Mouse (Mus musculus) thymus, adult 2 months (tissue): ENCODE results near the gene Ell. TPM values are rescaled to one million over a fixed set of nuclear protein-coding genes. Genes with fewer than 3 reads are reported as not detected.

Experiments
- DNase-seq: peaks from one replicate; pipeline ENCODE4 v3.0.0; 2021
- H3K27ac ChIP-seq: fragments of 200-500 bp; 2 replicates; pipeline ENCODE4 v1.5.1; 2012; ENCODE audit warnings: low read length, control low read depth; ENCODE audit not compliant: control insufficient read depth, insufficient read depth
- H3K27me3 ChIP-seq: fragments of 200-500 bp; 2 replicates; pipeline ENCODE4 v1.6.1; 2012; ENCODE audit warnings: mild to moderate bottlenecking, low read length, moderate library complexity, mixed read lengths; ENCODE audit not compliant: control insufficient read depth, insufficient read depth
- H3K36me3 ChIP-seq: fragments of 200-500 bp; 2 replicates; pipeline ENCODE4 v1.6.1; 2012; ENCODE audit warnings: mild to moderate bottlenecking, low read length, moderate library complexity; ENCODE audit not compliant: control insufficient read depth, insufficient read depth
- H3K4me1 ChIP-seq: fragments of 200-500 bp; replicated peaks from 2 replicates; pipeline ENCODE4 v1.6.1; 2012; ENCODE audit warnings: low read length; ENCODE audit not compliant: control insufficient read depth, insufficient read depth
- H3K4me3 ChIP-seq: fragments of 200-500 bp; 2 replicates; pipeline ENCODE4 v1.5.1; 2012; ENCODE audit warnings: mild to moderate bottlenecking, low read length, control low read depth, moderate library complexity; ENCODE audit not compliant: control insufficient read depth, insufficient read depth
- CTCF ChIP-seq: fragments of 200-500 bp; IDR thresholded peaks from 2 replicates; pipeline ENCODE4 v1.5.1; 2012; ENCODE audit warnings: mild to moderate bottlenecking, control low read depth, low read length, moderate library complexity, borderline replicate concordance; ENCODE audit not compliant: control insufficient read depth, poor library complexity, insufficient read depth; ENCODE audit errors: extremely low read depth
- POLR2A ChIP-seq: fragments of 200-500 bp; IDR thresholded peaks from 2 replicates; pipeline ENCODE4 v1.6.1; 2012; ENCODE audit warnings: mild to moderate bottlenecking, low read length, control low read depth, moderate library complexity; ENCODE audit not compliant: control insufficient read depth, poor library complexity, insufficient read depth; ENCODE audit errors: extremely low read depth
- WGBS: fragments of 180-500 bp; shearing (Covaris S2); methylation state at CpG from one replicate; pipeline ENCODE4 v1.1.7; 2018; 5-methylcytosine and 5-hydroxymethylcytosine counted together
- polyA plus RNA-seq: library from polyadenylated mRNA; depleted of rRNA; stranded (reverse); fragments of >200 nt; gene quantifications from 2 replicates; pipeline ENCODE4 v1.2.3, GENCODE M21; 2012

Ell gene
- polyA plus RNA-seq, 1 experiment: 40.2 TPM

- peaks cover 7% of the 10 kb centered on the region for H3K4me1 ChIP-seq
These were observed 89.8 kb downstream of the Ell start for GRCm38 (mm10) chr8:70628986-70629490.

GRCm38 (mm10) chr8:70629574-70630531, 90.6 kb downstream of the Ell start:
- Histone ChIP-seq H3K4me1 (peaks cover 7% of the 10 kb centered on the region), H3K27ac (no peak overlapping the region), H3K4me3 (peak overlapping the region; percentile 39), H3K36me3 (no peaks in the 10 kb centered on the region), H3K27me3 (no peaks in the 10 kb centered on the region)
- DNase-seq: peak; percentile 94
- 1% methylated on average over 60 of the region's 60 CpGs for WGBS
- TF ChIP-seq CTCF (peak; percentile 100), POLR2A (no peak)

More at GRCm38 (mm10) chr8:70628986-70629490, 89.8 kb downstream of the Ell start:
- no peak for TF ChIP-seq POLR2A
- TF ChIP-seq CTCF: no peak
- no peak overlapping the region for H3K27ac ChIP-seq
- WGBS: 79% methylated on average over 7 of the region's 7 CpGs
- H3K27me3 ChIP-seq: no peaks in the 10 kb centered on the region
- H3K36me3 ChIP-seq: no peaks in the 10 kb centered on the region
- no peak overlapping the region for H3K4me3 ChIP-seq
- DNase-seq: no peak

DNA sequence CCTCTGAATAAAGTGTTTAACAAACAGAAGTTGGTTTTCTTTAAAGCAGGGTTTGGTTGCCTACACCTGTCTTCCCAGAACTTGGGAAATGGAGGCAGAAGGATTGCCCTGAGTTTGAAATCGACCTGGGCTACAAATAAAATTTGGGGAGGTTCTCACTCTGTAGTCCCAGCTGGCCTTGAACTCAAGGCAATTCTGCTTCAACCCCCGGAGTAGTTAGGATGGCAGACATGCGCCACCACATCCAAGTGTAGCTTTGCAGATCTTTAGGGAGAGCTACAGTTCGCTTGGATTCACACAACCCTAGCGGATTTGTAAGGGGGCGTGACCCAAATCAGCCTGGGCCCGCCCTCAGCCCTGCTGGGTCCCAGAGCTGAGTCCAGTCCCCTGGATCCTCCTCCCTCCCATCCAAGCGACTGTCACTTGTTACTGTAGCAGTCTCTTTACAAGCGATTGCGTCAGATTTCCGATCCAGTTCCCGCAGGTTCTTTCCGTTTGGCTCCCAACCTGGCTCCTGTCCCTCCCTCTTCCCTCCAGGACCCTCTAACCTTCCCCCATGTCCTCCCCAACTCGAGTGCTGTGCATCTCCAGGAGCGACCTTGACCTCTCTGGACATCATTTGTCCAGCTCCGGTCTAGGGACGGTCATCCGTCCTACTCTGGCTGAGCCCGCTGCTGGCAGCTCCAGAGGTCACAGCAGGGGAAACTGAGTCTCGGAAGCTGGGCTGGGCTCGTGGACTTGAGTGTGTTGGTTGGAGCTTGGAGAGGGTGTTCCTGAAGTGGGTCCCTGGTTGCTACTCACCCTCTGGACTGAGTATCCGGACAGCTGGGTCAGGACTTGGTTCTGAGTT, 91.5 kb downstream of the Ell start:
- WGBS: 28% methylated on average over 22 of the region's 22 CpGs
- no peak for DNase-seq

DNA sequence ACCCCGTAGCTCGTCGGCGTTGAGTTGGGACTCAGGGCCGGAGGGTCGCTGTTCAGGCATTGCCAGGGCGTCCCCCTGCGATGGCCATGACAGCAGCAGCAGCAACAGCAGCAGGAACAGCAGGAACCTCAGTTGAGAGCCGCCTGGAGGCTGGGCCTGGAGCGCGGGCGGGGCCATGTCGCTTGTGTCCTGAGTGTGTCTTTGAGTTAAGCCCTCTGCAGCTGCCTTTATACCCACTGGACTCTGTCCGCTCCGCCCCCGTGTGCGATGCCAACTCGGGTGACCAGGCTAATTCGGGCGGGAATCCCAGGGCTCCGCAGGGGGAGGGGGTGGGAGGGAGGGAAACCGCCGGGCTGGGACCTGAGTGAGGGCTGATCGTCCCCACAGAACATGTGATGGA, 92.2 kb downstream of the Ell start:
- TF ChIP-seq CTCF (no peak), POLR2A (no peak)
- no peak overlapping the region for H3K27ac ChIP-seq
- H3K4me1 ChIP-seq: peaks cover 14% of the 10 kb centered on the region

More for the DNA sequence above, 91.5 kb downstream of the Ell start:
- H3K27me3 ChIP-seq: no peaks in the 10 kb centered on the region
- H3K36me3 ChIP-seq: no peaks in the 10 kb centered on the region
- no peak overlapping the region for H3K4me3 ChIP-seq
- peaks cover 12% of the 10 kb centered on the region for H3K4me1 ChIP-seq
- H3K27ac ChIP-seq: no peak overlapping the region
- TF ChIP-seq POLR2A: no peak
- no peak for TF ChIP-seq CTCF

DNA sequence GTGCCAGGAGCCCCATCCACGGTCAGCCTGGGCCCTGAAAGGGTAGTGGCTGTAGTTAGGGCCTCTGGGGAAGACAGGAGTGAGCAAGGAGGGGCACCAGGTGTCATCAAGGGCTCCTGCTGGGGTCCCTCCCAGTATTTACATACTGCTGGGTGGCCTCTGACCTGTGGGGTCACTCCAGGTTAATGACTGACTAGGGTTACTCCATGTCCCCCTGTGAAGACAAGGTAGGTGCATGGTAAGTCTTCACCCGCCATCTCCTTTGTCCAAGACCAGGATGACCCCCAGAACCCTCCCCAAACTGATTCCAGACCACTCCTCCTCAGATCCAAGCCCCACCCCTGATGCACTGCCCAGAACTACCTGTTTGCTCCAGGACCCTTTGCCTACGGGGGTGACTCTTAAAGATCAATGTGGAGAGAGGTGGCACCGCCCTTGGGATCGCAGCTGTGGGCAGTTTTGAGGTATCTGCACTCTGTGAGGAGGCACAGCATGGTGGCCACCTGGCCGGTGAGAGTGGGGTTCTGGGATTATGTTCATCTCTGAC, 93.2 kb downstream of the Ell start, which contains the start of gene Gdf15:
Gdf15 (minus strand) TSS at position 111 of the 547 bp plus-strand sequence.
- TF ChIP-seq POLR2A: peak; percentile 3; the same call in 1 of the 2 replicates
- no peak for TF ChIP-seq CTCF
- Histone ChIP-seq H3K27me3 (no peaks in the 10 kb centered on the region), H3K36me3 (no peaks in the 10 kb centered on the region), H3K4me1 (peaks cover 16% of the 10 kb centered on the region), H3K27ac (no peak within 1 kb of the TSS), H3K4me3 (no peak within 1 kb of the TSS)
- WGBS: 93% methylated on average over 6 of the region's 6 CpGs
- DNase-seq: no peak

More for the DNA sequence above, 92.2 kb downstream of the Ell start:
- H3K36me3 ChIP-seq: no peaks in the 10 kb centered on the region
- WGBS: 22% methylated on average over 24 of the region's 24 CpGs
- DNase-seq: no peak
- H3K4me3 ChIP-seq: no peak overlapping the region
- H3K27me3 ChIP-seq: no peaks in the 10 kb centered on the region

GRCm38 (mm10) chr8:70634066-70634465, 94.8 kb downstream of the Ell start:
- H3K36me3 ChIP-seq: no peaks in the 10 kb centered on the region
- no peak overlapping the region for H3K27ac ChIP-seq
- H3K4me1 ChIP-seq: peaks cover 16% of the 10 kb centered on the region
- TF ChIP-seq POLR2A (no peak), CTCF (no peak)
- no peaks in the 10 kb centered on the region for H3K27me3 ChIP-seq
- no peak for DNase-seq
- H3K4me3 ChIP-seq: no peak overlapping the region
- WGBS: 56% methylated on average over 6 of the region's 6 CpGs
